Mouse (Mus musculus) lung, embryonic 16.5 days (tissue): ENCODE results near the gene Agmat. TPM values are rescaled to one million over a fixed set of nuclear protein-coding genes. Genes with fewer than 3 reads are reported as not detected.

Experiments used
- ATAC-seq: fragments of 200-750 bp; cut with Nextera tagmentation; 2 replicates; pipeline ENCODE4 v1.8.0; 2017; ENCODE audit warnings: low read depth, mild to moderate bottlenecking, moderate library complexity
- H3K27ac ChIP-seq: fragments of 300-500 bp; sonication (generic); 2 replicates; pipeline ENCODE4 v1.5.1; 2014; ENCODE audit warnings: mild to moderate bottlenecking, control low read depth, low read length
- H3K27me3 ChIP-seq: fragments of 300-500 bp; sonication (generic); 2 replicates; pipeline ENCODE4 v1.6.1; 2014; ENCODE audit warnings: low read depth, low read length, mixed read lengths; ENCODE audit not compliant: control insufficient read depth, insufficient read depth
- H3K36me3 ChIP-seq: fragments of 300-500 bp; sonication (generic); 2 replicates; pipeline ENCODE4 v1.6.1; 2014; ENCODE audit warnings: low read length; ENCODE audit not compliant: control insufficient read depth, insufficient read depth
- H3K4me1 ChIP-seq: fragments of 300-500 bp; sonication (generic); replicated peaks from 2 replicates; pipeline ENCODE4 v1.6.1; 2014; ENCODE audit warnings: low read length, mixed read lengths; ENCODE audit not compliant: control insufficient read depth, insufficient read depth
- H3K4me2 ChIP-seq: fragments of 300-500 bp; sonication (generic); 2 replicates; pipeline ENCODE4 v1.6.1; 2014; ENCODE audit warnings: low read depth, low read length, control low read depth
- H3K4me3 ChIP-seq: fragments of 300-500 bp; sonication (generic); 2 replicates; pipeline ENCODE4 v1.5.1; 2014; ENCODE audit warnings: mild to moderate bottlenecking, low read length, control low read depth
- H3K9ac ChIP-seq: fragments of 300-500 bp; sonication (generic); 2 replicates; pipeline ENCODE4 v1.6.1; 2014; ENCODE audit warnings: low read length, control low read depth
- H3K9me3 ChIP-seq: fragments of 300-500 bp; sonication (generic); 2 replicates; pipeline ENCODE4 v1.6.1; 2016; ENCODE audit warnings: low read length; ENCODE audit not compliant: control insufficient read depth
- WGBS: fragments of 180-500 bp; shearing (Covaris S2); extraction: QIAGEN DNeasy Blood & Tissue Kit; methylation state at CpG from one replicate; pipeline ENCODE4 v1.1.7; 2014; 5-methylcytosine and 5-hydroxymethylcytosine counted together
- polyA plus RNA-seq: library from polyadenylated mRNA; unstranded; fragments of >200 nt; fragmentation: Nextera tagmentation; extraction: Ambion mirVana; gene quantifications from 2 replicates; pipeline ENCODE4 v1.2.1, GENCODE M21; 2015

Agmat gene
- polyA plus RNA-seq, 1 experiment from 2014 or later, result 0.21 TPM

DNA sequence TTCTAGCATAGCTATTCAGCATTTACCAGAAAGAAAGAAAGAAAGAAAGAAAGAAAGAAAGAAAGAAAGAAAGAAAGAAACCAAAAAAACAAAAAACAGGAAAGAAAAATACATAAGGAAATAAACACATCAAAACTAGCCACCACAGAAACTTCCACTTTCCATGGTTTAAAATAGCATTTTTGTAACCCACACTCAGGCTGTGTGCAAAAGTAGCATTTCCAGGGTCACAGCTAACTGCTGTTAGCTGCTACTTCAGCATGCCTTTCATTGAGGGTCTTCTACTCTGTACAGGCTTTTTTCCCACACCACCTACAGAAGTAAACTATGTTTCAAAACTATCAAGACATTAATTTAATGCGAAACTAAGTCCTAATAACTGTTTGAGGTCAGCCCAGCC, 27.2 kb upstream of the Agmat start:
- H3K4me1 ChIP-seq, result peaks cover 22% of the 10 kb centered on the region
- H3K9me3 ChIP-seq, result no peaks in the 10 kb centered on the region
- WGBS, result 86% methylated on average over 1 of the region's 1 CpGs
- peaks cover 7% of the 10 kb centered on the region; the same call in 1 of the 2 replicates for H3K36me3 ChIP-seq
- no peak overlapping the region for H3K4me3 ChIP-seq
- H3K4me2 ChIP-seq, result no peak overlapping the region
- ATAC-seq, result no peak
- no peak overlapping the region for H3K9ac ChIP-seq
- H3K27me3 ChIP-seq, result no peaks in the 10 kb centered on the region
- no peak overlapping the region; the same call in 1 of the 2 replicates for H3K27ac ChIP-seq

- WGBS, result 44% methylated on average over 6 of the region's 6 CpGs
- peak overlapping the region; percentile 98 for H3K4me3 ChIP-seq
- peak overlapping the region; percentile 96 for H3K27ac ChIP-seq
- no peaks in the 10 kb centered on the region for H3K9me3 ChIP-seq
- no peaks in the 10 kb centered on the region for H3K27me3 ChIP-seq
- peaks cover 28% of the 10 kb centered on the region for H3K4me1 ChIP-seq
- no peak overlapping the region for H3K9ac ChIP-seq
- no peak for ATAC-seq
- peak overlapping the region; percentile 64 for H3K4me2 ChIP-seq
- peaks cover 7% of the 10 kb centered on the region; the same call in 1 of the 2 replicates for H3K36me3 ChIP-seq
Measured at GRCm38 (mm10) chr4:141720761-141721523, 25.5 kb upstream of the Agmat start.

GRCm38 (mm10) chr4:141721961-141722360, 24.5 kb upstream of the Agmat start:
- Histone ChIP-seq H3K36me3 (peaks cover 5% of the 10 kb centered on the region; the same call in 1 of the 2 replicates), H3K27me3 (no peaks in the 10 kb centered on the region), H3K4me1 (peaks cover 28% of the 10 kb centered on the region), H3K9ac (peak overlapping the region; percentile 97), H3K4me3 (peak overlapping the region; percentile 98), H3K27ac (peak overlapping the region; percentile 96), H3K4me2 (peak overlapping the region; percentile 64), H3K9me3 (no peaks in the 10 kb centered on the region)
- no peak for ATAC-seq
- 19% methylated on average over 6 of the region's 6 CpGs for WGBS

DNA sequence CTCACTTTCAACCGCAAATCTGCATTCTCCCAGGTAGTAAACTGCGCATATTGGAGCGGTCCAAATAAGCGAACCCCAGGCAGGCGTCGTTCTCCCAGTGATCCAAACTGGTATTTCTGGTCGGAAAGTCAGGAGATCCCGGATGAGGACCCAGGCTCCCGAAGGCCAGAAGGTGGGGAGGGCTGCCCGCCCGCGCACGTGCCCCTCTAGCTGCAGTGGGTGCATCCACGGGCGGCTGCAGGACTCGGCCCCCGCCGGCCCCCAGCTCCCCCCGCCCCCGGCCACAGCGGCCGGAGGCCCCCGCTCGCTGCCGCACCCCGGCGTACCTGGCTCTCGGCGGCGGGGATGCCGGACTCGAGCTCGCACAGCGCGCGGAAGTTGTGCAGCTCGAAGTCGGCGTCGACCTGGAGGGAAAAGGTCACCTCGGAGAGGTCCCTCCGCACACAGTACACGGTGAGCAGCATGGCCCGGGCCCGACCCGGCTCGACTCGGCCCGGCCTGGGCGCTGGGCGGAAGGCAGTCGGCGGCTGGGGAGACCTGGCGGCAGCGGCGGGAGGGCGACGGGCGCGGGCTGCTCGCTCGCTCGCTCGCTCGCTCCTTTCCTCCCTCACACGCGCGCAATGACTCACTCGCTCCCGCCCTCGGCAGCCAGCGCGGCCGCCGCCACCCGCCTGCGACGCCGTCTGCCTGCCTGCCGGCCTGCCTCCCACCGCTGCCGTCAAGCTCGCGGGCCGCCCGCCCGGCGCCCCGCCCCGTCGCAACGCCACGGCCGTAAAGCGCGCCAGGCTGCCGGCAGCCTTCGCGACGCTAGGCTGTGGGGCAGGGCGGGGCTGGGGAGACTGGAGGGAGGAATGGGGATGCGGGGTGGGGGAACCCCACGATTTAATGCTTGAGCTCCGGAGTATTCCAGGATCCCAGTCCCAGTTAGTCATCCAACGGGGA, 23.5 kb upstream of the Agmat start, which contains the start of gene Ddi2:
Gene Ddi2, minus strand, starts transcription at position 689 of the 942 bp plus-strand sequence.
- Histone ChIP-seq H3K36me3 (peaks cover 4% of the 10 kb centered on the region; the same call in 1 of the 2 replicates), H3K27ac (peak within 1 kb of the TSS; percentile 96), H3K9me3 (no peaks in the 10 kb centered on the region), H3K4me1 (peaks cover 28% of the 10 kb centered on the region), H3K9ac (peak within 1 kb of the TSS; percentile 97), H3K4me3 (peak within 1 kb of the TSS; percentile 98), H3K27me3 (no peaks in the 10 kb centered on the region), H3K4me2 (peak within 1 kb of the TSS; percentile 64)
- ATAC-seq, result peak; percentile 92
- WGBS, result under 1% methylated on average over 76 of the region's 105 CpGs

GRCm38 (mm10) chr4:141723673-141724068, 22.8 kb upstream of the Agmat start:
- H3K9me3 ChIP-seq, result no peaks in the 10 kb centered on the region
- peak overlapping the region; percentile 96; the same call in 1 of the 2 replicates for H3K27ac ChIP-seq
- ATAC-seq, result peak; percentile 43; the same call in 1 of the 2 replicates
- peak overlapping the region; percentile 71 for H3K9ac ChIP-seq
- 6% methylated on average over 13 of the region's 13 CpGs for WGBS
- peak overlapping the region; percentile 64 for H3K4me2 ChIP-seq
- peak overlapping the region; percentile 98 for H3K4me3 ChIP-seq
- H3K36me3 ChIP-seq, result peaks cover 4% of the 10 kb centered on the region; the same call in 1 of the 2 replicates
- no peaks in the 10 kb centered on the region for H3K27me3 ChIP-seq
- H3K4me1 ChIP-seq, result peaks cover 28% of the 10 kb centered on the region

DNA sequence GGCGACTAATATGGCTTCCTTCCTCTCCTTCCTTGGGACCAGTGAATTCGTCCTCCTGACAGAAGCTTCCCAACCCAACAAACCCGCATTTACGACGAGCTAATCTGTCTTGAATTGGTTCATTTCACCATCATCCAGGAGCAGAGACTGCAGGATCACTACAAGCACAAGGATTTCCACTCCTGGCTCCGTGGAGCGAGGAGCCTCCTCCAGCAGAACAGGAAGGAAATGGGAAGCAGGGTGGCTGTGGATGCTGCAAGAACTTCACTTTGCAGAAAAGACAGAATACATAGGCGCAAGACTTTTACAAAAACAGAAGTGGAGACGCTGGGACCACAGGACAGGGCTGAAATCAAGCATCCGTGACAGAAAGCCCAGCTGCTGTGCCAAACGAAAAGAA, 21.9 kb upstream of the Agmat start:
- no peak overlapping the region for H3K4me2 ChIP-seq

DNA sequence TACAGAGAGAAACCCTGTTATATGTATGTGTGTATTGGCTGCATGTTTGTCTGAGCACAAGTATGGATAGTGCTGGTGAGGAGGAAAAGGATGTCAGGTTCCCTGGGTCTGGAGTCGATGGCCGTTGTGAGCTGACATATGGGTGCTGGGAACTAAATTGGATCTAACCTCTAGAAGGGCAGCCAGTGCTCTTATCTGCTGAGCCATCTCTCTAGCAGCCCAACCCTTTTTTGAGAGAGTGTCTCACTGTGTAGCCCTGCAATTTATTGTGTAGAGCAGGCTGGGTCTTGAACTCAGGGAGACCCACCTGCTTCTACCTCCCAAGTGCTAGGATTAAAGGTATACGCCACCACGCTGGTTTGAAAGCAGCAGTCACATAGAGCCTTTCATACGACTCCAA, 21.2 kb upstream of the Agmat start:
- Histone ChIP-seq H3K4me2 (no peak overlapping the region), H3K9ac (no peak overlapping the region), H3K4me1 (peaks cover 25% of the 10 kb centered on the region), H3K36me3 (no peaks in the 10 kb centered on the region), H3K27me3 (no peaks in the 10 kb centered on the region), H3K27ac (peak overlapping the region; percentile 47; the same call in 1 of the 2 replicates), H3K9me3 (no peaks in the 10 kb centered on the region), H3K4me3 (no peak overlapping the region)
- WGBS, result 62% methylated on average over 5 of the region's 5 CpGs
- ATAC-seq, result no peak

More for the DNA sequence above, 21.9 kb upstream of the Agmat start:
- Histone ChIP-seq H3K27me3 (no peaks in the 10 kb centered on the region), H3K36me3 (0 out of 2 replicates have a peak, but pooled peaks cover 4% of the 10 kb centered on the region), H3K9me3 (no peaks in the 10 kb centered on the region), H3K4me1 (peaks cover 28% of the 10 kb centered on the region), H3K9ac (no peak overlapping the region), H3K4me3 (no peak overlapping the region), H3K27ac (no peak overlapping the region)
- WGBS, result 65% methylated on average over 11 of the region's 11 CpGs
- ATAC-seq, result no peak

DNA sequence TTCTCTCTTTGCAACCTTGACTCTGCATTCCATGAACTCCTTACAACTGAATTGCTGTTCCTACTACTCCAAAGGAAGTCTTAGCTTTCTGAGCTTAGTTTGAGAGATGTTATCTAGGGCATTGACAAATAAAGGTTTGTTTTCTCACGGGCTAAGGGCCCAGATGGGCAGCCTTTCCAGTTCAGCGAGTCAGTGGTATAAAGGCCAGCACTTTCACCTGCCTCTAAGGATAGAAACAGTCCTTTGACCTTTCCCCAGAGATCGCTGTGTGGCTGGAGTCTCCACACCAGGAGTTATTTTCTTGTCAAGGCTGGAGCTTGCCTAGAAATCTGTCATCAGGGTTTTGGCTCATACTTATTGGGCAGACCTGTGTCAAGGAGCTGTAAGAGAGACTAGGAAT, 20.7 kb upstream of the Agmat start:
- no peaks in the 10 kb centered on the region for H3K36me3 ChIP-seq
- H3K4me2 ChIP-seq, result no peak overlapping the region
- no peak for ATAC-seq
- H3K9me3 ChIP-seq, result no peaks in the 10 kb centered on the region
- H3K27ac ChIP-seq, result peak overlapping the region; percentile 47; the same call in 1 of the 2 replicates
- H3K27me3 ChIP-seq, result no peaks in the 10 kb centered on the region
- peaks cover 21% of the 10 kb centered on the region for H3K4me1 ChIP-seq
- H3K9ac ChIP-seq, result 0 out of 2 replicates have a peak overlapping the region, but pooled peaks have one; percentile 26
- 35% methylated on average over 3 of the region's 3 CpGs for WGBS
- H3K4me3 ChIP-seq, result no peak overlapping the region
